Mouse (Mus musculus) frontal cortex, adult (tissue): ENCODE measurements around the gene Tnfrsf8.

Source experiments
- ATAC-seq: cut with Nextera tagmentation; 2 replicates; pipeline ENCODE4 v1.9.2; 2017; ENCODE audit warnings: mild to moderate bottlenecking, moderate library complexity, mixed read lengths; ENCODE audit not compliant: low TSS enrichment

Tnfrsf8 gene

GRCm38 (mm10) chr4:145270136-145270535, 44.8 kb downstream of the Tnfrsf8 start:
- ATAC-seq, result no peak

DNA sequence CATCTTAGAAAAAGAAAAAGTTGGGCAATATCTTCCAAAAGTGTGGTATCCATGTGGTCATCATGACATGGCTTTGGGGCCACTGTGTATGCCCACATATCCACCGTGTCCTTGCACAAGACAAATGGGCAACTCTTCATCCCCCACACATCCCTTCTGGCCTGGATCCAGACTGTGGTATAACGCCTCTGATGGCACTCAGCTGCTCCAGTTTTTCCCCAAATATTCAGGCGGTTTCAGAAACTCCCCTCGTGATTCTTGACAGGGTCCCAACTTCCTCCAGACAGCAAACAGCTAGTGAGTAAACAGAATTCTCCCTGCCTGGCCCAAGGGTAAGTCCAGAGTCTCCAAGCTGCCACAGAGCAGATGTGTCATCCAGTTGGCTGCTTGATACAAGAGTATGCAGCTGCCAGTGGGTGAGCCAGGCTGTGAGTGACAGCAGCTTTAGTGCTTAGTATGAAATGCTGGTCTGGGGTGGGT, 47.3 kb downstream of the Tnfrsf8 start:
- no peak for ATAC-seq

DNA sequence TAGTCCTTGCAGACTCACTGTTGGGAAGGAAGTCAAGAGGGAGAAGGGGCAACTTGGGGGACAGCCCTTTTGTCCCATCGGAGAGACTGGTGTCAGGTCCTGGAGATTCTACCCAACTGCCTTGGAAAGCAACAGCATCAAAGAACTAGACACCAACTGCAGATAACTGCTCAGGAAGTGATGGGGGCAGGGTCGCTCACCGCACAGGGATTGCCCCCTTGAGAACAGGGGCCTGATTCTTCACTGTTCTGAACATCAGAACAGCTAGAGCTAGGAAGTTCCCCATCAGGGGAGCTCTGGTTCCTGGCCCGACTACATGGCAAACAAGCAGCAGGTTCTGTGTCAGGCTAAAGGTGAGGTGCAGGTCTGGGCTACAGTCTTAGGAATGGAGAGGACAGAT, 48.5 kb downstream of the Tnfrsf8 start:
- no peak for ATAC-seq

DNA sequence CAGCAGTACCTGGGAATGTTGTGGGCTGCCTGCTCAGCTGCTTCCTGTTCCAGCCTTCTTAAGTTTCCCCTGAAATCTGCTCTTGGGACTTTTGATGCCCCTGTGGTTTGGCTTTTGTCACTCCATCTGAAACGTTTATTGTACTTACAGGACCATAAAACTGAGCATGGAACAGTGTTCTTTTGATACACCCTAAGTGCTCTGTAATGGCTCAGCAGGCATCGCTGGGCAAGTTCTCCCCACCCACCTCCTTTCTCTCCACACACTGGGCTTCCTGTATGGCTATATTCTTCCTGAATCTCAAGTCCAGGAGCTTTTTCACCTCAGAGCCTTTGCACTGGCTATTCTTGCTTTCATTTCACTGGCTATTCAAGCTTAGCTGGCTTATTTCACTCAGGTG, 50.2 kb downstream of the Tnfrsf8 start:
- no peak for ATAC-seq

DNA sequence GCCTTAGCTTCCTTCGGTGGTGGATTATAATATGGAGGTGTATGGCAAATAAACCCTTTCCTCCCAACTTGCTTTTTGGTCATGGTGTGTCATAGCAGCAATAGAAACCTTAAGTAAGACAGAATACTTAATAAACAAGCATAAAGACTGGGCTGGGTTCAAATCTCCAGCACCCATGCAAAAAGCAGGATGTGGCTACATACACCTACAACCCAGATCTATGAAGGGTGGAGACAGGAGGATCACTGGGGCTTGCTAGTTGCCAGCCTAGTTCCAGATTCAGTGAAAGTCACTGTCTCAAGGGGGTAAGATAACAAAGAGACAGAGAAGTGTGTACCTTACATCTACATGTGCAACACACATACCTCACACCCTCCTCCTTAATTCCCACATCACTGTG, 51.4 kb downstream of the Tnfrsf8 start:
- ATAC-seq, result no peak

DNA sequence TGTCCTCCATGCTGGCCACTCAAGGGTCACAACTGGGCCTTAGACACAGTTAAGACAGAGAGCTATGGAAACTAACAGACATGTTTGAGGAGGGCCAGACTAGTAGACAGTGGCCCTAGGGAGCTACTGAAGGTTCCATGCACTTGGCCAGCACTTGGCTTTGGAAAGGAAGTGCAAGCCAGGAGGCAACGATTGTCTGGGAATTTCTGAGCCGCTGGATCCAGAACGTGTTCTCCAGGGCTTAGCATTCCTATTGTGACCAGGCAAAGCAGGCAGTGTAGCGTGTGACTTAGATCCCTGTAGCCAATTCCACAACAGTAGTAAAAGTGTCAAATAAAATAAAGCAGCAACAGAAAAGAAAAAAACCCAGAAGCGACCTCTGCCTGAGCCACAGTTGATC, 54.2 kb downstream of the Tnfrsf8 start:
- no peak for ATAC-seq

DNA sequence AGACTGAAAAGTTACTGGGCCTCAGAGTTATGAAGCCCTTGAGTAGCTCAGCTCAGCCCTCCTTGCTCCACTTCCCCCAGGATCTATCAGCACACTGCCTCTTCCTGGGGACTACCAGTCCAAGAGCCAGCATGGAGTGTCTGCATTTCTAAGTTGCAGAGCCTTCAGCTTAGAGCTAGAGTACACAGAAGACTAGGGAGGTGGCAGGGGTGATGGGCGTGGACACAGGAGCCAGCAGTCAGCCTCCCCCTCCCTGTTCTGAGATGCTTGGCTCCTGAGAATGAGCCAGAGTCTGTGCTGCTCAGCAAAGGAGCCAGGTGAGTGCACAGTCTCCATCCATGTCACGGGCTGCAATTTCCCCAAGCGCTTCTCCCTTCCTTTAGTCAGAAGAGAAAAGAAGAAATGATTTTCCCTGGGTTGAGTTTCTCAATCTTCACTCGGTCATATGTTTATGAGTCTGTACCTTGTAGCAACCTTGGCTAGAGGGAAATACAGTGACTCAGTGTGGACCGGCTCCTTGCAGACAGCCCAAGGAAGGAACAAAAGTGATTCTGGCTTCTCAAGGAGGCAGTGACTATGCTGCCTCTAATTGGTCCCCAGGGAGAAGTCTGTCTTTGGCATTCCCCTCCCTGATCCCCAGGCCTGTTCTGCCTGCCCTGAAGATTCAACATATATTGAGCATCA, 57.1 kb downstream of the Tnfrsf8 start:
- no peak for ATAC-seq

DNA sequence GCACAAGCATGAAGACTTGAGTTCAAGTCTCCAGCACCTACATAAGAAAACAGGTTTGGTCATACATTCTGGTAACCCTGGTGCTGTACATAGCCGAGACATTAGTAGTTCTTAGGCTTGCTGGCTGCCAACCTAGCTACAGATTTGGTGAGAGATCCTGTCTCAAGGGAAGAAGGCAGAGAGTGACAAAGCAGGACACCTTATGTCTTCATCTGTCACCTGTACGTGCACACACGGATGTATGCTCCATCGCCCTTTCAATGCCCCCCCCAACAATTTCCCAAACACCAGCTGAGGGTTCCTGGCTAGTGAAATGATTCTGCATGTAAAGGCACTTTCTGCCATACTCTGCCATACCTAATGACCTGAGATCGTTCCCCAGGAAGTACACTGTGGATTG, 58.8 kb downstream of the Tnfrsf8 start:
- no peak for ATAC-seq

DNA sequence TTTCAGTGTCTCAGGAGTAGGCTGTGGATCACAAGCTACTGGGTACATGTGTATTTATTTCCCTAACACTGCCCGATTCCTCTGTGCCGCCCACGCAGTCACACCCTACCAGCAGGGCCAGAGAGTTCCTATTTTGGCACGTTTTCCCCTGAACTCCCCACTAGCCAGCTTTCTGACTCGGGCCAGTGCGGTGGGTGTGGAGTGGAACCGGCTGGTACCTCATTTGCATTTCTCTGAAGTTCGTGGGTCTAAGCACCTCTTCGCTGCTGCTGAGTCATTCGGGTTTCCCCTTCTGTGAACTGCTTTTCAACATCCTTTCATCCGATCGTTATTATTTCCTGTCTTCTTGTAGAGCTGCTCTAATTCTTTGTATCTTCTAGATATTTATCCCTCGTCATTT, 60.5 kb downstream of the Tnfrsf8 start:
- ATAC-seq, result peak; percentile 34; the same call in 1 of the 2 replicates

GRCm38 (mm10) chr4:145252611-145253010, 62.4 kb downstream of the Tnfrsf8 start:
- no peak for ATAC-seq

DNA sequence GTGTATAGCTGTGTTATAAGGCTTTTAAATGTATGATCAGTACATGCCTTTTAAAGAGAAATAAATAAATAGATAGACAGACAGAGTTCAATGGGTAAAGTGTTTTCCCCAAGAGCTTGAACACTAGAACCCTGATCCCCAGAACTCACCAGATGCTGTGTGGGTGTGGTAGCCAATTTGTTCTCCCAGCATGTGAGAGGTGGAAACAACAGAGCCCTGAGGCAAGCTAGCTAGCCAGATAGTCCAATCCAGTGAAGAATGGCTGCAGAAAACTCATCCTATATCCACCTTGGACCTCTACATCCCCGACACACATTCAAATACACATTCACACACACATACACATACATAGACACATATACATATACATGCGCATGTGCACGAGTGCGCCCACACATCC, 63.4 kb downstream of the Tnfrsf8 start:
- no peak for ATAC-seq

DNA sequence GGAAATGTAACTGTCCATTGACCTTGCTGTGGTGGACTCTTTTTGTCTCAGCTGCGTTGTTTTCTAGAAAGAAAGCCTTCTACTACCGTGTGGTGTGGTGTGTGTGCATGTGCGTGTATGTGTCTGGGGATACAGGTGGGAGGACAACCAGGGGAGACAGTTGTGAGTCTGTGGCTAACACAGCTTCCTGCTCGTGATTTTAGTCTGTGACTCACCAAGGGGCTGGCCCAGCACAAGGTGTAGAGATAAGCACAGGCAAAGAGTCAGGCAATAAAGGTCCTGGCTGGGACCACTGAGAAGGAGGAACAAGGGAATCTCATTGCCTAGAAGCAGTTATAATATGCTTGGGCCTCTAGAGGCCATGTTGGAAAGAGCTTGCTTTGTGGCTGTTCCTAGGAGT, 65.0 kb downstream of the Tnfrsf8 start:
- no peak for ATAC-seq

DNA sequence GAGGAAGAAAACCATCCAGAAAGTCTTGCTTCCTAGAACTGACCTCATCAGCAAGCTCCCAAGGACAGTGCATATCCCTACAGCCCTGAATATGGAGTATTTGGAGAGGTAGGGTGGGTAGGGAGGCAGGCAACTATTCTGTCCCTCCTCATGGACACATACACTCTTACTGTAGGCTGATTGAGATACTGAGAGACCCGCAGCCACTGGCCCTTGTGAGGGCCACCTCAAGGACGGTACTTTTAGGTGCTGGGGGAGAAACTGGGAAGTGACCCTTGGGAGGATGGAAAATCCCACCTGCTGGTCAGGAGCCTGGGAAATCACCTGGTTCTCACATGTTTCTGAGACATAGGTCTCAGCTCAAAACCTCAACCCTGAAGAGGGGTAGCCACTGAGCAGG, 67.4 kb downstream of the Tnfrsf8 start:
- ATAC-seq, result no peak

GRCm38 (mm10) chr4:145246173-145247011, 68.6 kb downstream of the Tnfrsf8 start, which contains the start of gene Tnfrsf1b:
TSS of gene Tnfrsf1b (minus strand) at chr4:145246870.
- no peak; the same call in 1 of the 2 replicates for ATAC-seq

DNA sequence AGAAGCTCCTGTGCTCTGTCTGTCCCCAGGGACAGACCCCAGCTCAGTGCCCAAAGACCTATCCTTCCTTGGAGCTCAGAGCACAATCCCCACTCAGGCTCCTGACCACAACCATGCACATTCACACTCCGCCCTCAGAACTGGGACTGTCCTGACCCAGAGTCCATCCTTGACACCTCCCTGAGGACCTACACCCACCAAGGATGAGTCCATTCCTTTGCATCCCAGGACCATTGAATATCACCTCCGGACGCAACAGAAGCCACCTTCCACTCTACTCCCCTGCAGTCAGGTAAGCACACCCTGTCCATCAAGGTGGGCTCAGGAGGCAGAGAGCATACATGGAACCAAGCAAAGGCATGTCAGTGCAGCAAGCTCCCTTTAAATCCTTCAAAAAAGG, 69.4 kb downstream of the Tnfrsf8 start:
- no peak for ATAC-seq

GRCm38 (mm10) chr4:145244676-145245075, 70.3 kb downstream of the Tnfrsf8 start:
- ATAC-seq, result no peak

DNA sequence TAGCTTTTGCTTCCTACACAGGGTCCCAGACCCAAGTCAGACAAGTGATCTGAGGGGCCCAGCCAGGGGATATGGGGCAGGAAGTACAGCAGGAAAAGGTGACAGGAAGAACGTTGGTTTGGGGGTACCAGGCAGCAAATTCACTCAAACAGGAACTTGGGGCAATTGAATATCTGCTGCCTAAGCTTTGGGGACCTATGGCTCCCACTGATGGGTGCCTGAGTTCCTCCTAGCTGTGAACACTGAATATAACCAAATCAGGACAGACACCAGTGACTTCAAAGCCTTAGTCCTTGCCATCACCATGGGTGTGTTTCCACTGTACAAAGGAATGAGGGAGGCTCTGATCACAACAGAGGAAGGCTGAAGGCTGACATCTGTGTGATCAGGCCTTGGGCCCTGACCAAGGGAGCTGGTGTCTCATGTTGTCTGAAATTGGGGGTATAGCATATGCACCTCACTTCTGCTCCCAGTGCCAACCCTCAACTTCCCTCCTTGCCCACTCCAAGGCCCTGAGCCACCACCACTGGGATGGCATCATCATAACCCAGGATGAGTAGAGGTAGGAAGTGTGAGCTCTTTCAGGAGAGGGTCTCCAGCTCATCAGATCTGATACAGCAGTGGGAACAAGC, 72.1 kb downstream of the Tnfrsf8 start:
- ATAC-seq, result no peak

DNA sequence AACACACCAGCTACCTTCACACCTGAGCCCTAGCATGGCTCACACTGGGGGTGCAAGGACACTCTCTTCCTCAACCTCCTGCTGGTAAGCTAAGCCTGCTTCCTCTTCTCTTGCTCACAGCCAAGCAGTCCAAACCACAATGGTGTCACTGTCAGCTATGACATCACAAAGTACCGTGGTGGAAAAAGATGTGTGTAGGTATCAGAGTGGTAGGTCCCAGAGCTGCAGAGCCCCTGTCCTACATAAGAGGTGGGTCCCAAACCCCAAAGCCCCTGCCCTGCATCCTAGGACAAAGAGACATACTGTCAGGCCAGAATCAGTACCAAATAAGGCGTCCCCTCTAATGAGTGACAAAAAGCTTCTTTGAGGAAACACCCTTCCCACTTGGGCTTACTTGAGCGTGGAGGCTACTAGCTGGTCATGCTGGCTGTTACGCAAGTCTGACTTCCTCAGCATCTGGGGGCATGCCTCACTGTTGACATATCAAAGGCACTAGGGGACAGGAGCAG, 74.2 kb downstream of the Tnfrsf8 start:
- ATAC-seq, result 0 out of 2 replicates have a peak, but pooled peaks have one; percentile 16

DNA sequence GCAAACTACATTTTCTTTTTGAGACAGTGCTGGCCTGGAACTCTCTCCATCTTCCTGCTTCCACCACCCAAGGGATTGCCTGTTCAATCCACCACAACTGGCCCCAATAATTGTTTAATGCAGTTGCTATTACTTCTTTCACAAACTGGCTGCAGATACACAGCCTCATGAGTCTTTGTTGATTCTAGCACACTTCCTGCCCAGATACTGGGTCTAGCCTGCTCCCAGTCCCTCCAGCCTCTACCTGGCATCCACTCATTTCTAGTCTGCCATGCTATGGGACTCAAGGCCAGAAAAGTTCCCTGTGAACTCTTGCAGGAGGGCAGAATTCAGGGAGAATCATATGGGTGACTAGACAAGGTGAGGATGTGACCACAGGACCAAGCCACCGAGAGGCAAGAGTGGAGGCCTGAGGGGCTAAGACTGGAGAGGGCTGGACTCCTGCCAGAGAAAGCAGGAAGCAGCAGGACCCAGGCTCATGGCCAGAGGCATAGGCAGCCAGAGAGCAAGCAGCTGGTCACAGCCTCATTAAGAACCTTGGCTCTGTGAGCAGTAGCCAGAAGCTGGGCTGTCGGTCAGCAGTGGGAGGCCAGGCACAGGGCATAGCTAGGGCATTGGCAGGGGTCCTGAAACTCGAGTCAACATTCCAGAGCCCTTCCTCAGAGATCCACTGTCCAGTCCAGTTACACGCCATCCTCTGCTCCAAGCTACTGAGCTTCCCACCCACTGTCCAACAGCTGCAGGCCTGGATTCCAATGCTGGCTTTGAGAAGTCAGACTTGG, 75.7 kb downstream of the Tnfrsf8 start:
- peak; percentile 74 for ATAC-seq

GRCm38 (mm10) chr4:145236027-145236426, 78.9 kb downstream of the Tnfrsf8 start:
- no peak for ATAC-seq

GRCm38 (mm10) chr4:145233487-145234228, 81.3 kb downstream of the Tnfrsf8 start:
- no peak for ATAC-seq
